8 mouse cellular contexts compared by ENCODE assay signal in genomic region chr10:83353680-83354332, GRCm38 (mm10). TPM values are rescaled to one million over a fixed set of nuclear protein-coding genes. Genes with fewer than 3 reads are reported as not detected.
A peak's percentile ranks its signal among the peaks of the same experiment; 100 is the strongest.
DNase-seq lines count a peak whose midpoint lies in the region; ATAC-seq and TF ChIP-seq lines count a peak whose summit lies in the region.

No protein-coding gene starts in this region.

- no peak overlapping the region for H3K9ac ChIP-seq in liver, embryonic 15.5 days
- no peak overlapping the region for H3K9ac ChIP-seq in liver, embryonic 11.5 days (ENCODE audit: low read depth, low read length)
- H3K9ac ChIP-seq in embryonic facial prominence, embryonic 14.5 days (ENCODE audit: low read depth, low read length), result no peak overlapping the region

- peak overlapping the region; percentile 21; the same call in 1 of the 2 replicates for H3K4me2 ChIP-seq in liver, embryonic 15.5 days
- H3K4me2 ChIP-seq in liver, embryonic 11.5 days, result no peak overlapping the region
- H3K4me2 ChIP-seq in embryonic facial prominence, embryonic 14.5 days (ENCODE audit: low read depth, low read length), result peak overlapping the region; percentile 23; the same call in 1 of the 2 replicates
- peak overlapping the region; percentile 55 for H3K4me2 ChIP-seq in myocyte (ENCODE audit: low read depth)

- H3K27me3 ChIP-seq in liver, embryonic 15.5 days, result peaks cover 4% of the 10 kb centered on the region; the same call in 1 of the 2 replicates
- H3K27me3 ChIP-seq in liver, embryonic 11.5 days (replicated peaks; ENCODE audit: control insufficient read depth, insufficient read depth, low read length), result no peaks in the 10 kb centered on the region
- no peaks in the 10 kb centered on the region; the same call in 1 of the 2 replicates for H3K27me3 ChIP-seq in embryonic facial prominence, embryonic 14.5 days (replicated peaks; ENCODE audit: control insufficient read depth, insufficient read depth, low read length)
- H3K27me3 ChIP-seq in myocyte (ENCODE audit: control insufficient read depth, insufficient read depth, insufficient read length), result no peaks in the 10 kb centered on the region

- peaks cover 12% of the 10 kb centered on the region for H3K4me1 ChIP-seq in liver, embryonic 15.5 days (replicated peaks)
- H3K4me1 ChIP-seq in liver, embryonic 11.5 days (replicated peaks; ENCODE audit: control insufficient read depth, insufficient read depth, low read length), result peaks cover 4% of the 10 kb centered on the region
- H3K4me1 ChIP-seq in embryonic facial prominence, embryonic 14.5 days (ENCODE audit: control insufficient read depth, insufficient read depth, low read length), result no peaks in the 10 kb centered on the region

- no peak overlapping the region for H3K27ac ChIP-seq in liver, embryonic 15.5 days (replicated peaks)
- H3K27ac ChIP-seq in liver, embryonic 11.5 days (ENCODE audit: low read depth, low read length), result no peak overlapping the region
- H3K27ac ChIP-seq in embryonic facial prominence, embryonic 14.5 days (replicated peaks; ENCODE audit: low read depth, low read length), result no peak overlapping the region

- no peaks in the 10 kb centered on the region for H3K36me3 ChIP-seq in liver, embryonic 15.5 days (replicated peaks)
- H3K36me3 ChIP-seq in liver, embryonic 11.5 days (ENCODE audit: control insufficient read depth, insufficient read depth, low read length), result no peaks in the 10 kb centered on the region
- H3K36me3 ChIP-seq in embryonic facial prominence, embryonic 14.5 days (ENCODE audit: control insufficient read depth, insufficient read depth, low read length), result no peaks in the 10 kb centered on the region
- H3K36me3 ChIP-seq in myocyte (ENCODE audit: control insufficient read depth, insufficient read depth), result no peaks in the 10 kb centered on the region

- 30% methylated on average over 14 of the region's 14 CpGs for WGBS in liver, embryonic 15.5 days (ENCODE audit: insufficient replicate concordance)
- 48% methylated on average over 14 of the region's 14 CpGs for WGBS in liver, embryonic 11.5 days
- WGBS in embryonic facial prominence, embryonic 14.5 days, result 37% methylated on average over 14 of the region's 14 CpGs

- ATAC-seq in liver, embryonic 15.5 days (ENCODE audit: insufficient read depth), result no peak
- no peak for ATAC-seq in liver, embryonic 11.5 days (replicated peaks; ENCODE audit: low FRiP score)
- ATAC-seq in embryonic facial prominence, embryonic 14.5 days (ENCODE audit: low read depth), result 0 out of 2 replicates have a peak, but pooled peaks have one; percentile 62

- H3K4me3 ChIP-seq in liver, embryonic 15.5 days (replicated peaks), result no peak overlapping the region
- no peak overlapping the region for H3K4me3 ChIP-seq in liver, embryonic 11.5 days (ENCODE audit: low read depth, low read length)
- H3K4me3 ChIP-seq in embryonic facial prominence, embryonic 14.5 days (ENCODE audit: low read depth, low read length), result no peak overlapping the region
- no peak overlapping the region for H3K4me3 ChIP-seq in myocyte

- no peak overlapping the region for H3ac ChIP-seq in myocyte (ENCODE audit: control insufficient read depth, insufficient read length)

- TF ChIP-seq POLR2A in myocyte (IDR thresholded peaks at IDR 0.05; ENCODE audit: insufficient read length, low read depth), result no peak

- H3K9me3 ChIP-seq in liver, embryonic 15.5 days (replicated peaks), result no peaks in the 10 kb centered on the region
- H3K9me3 ChIP-seq in liver, embryonic 11.5 days (ENCODE audit: control insufficient read depth, low read length), result no peaks in the 10 kb centered on the region
- H3K9me3 ChIP-seq in embryonic facial prominence, embryonic 14.5 days (ENCODE audit: control insufficient read depth, low read length), result no peaks in the 10 kb centered on the region

- intact Hi-C loops in heart, postnatal 14 days (cut with DNase I), result no loop called here

- no peaks in the 10 kb centered on the region for H3K79me2 ChIP-seq in myocyte (ENCODE audit: control insufficient read depth, insufficient read depth)

- DNase-seq in liver, embryonic 11.5 days (ENCODE audit: low spot score), result no peak
- DNase-seq in embryonic facial prominence, embryonic 14.5 days (ENCODE audit: low spot score), result peak; percentile 64
- peak; percentile 52 to 60 for DNase-seq in heart, postnatal 14 days
- no peak for DNase-seq in frontal cortex, adult 2 months (ENCODE audit: extremely low spot score in 1 of 2, low spot score in 1 of 2)
- no peak for DNase-seq in spleen, postnatal 36 days (ENCODE audit: low spot score in 2 of 2)
- DNase-seq in natural killer cell, adult 2 months (ENCODE audit: low spot score in 2 of 2), result no peak

TF ChIP-seq in myocyte, 11 proteins besides CTCF, POLR2A, EP300 and RAD21:
- TF ChIP-seq E2F4 (IDR thresholded peaks at IDR 0.05; ENCODE audit: insufficient read depth), result no peak
- TF ChIP-seq MAX (IDR thresholded peaks at IDR 0.05; ENCODE audit: low read depth), result no peak
- TF ChIP-seq MYOG (IDR thresholded peaks at IDR 0.05; ENCODE audit: control insufficient read depth in 1 of 3, insufficient read depth in 1 of 3, insufficient read length in 2 of 3, low read depth in 2 of 3), result no peak
- no peak for TF ChIP-seq CEBPB (IDR thresholded peaks at IDR 0.05; ENCODE audit: insufficient read depth, poor library complexity, severe bottlenecking)
- no peak for TF ChIP-seq TCF12 (IDR thresholded peaks at IDR 0.05; ENCODE audit: insufficient read depth, poor library complexity, severe bottlenecking)
- no peak for TF ChIP-seq SRF (IDR thresholded peaks at IDR 0.05; ENCODE audit: control insufficient read depth, insufficient read length, low read depth)
- TF ChIP-seq POLR2AphosphoS2 (IDR thresholded peaks at IDR 0.05; ENCODE audit: insufficient read length, low read depth), result no peak
- no peak for TF ChIP-seq TCF3 (IDR thresholded peaks at IDR 0.05; ENCODE audit: insufficient read length, low read depth)
- no peak for TF ChIP-seq USF1 (IDR thresholded peaks at IDR 0.05; ENCODE audit: low read depth)
- no peak for TF ChIP-seq REST (IDR thresholded peaks at IDR 0.05; ENCODE audit: insufficient read depth, insufficient read length)

RNA-seq across cellular contexts. Expression of gene D10Wsu102e, which starts 6.2 kb away (rescaled TPM):
- 0.18 and 0.22 TPM in 2 replicates for polyA plus RNA-seq in liver, embryonic 15.5 days (2015; fragmentation: Nextera tagmentation; extraction: Ambion mirVana)
- polyA plus RNA-seq in liver, embryonic 11.5 days (2014; fragmentation: Nextera tagmentation; extraction: Ambion mirVana), result 0.79 and 0.81 TPM in 2 replicates
- polyA plus RNA-seq in embryonic facial prominence, embryonic 14.5 days (2014; fragmentation: Nextera tagmentation; extraction: Ambion mirVana), result 0.60 and 0.63 TPM in 2 replicates
- under 1 TPM; 0.66 to 0.67 TPM for total RNA-seq in heart, postnatal 14 days (2021)
- polyA plus RNA-seq in myocyte (2012; fragmentation: generic; extraction: Trizol), result 0.50 TPM
- polyA plus RNA-seq in frontal cortex, adult 2 months (2012; rRNA removed), result 1.5 and 1.7 TPM in 2 replicates

RNA-seq across cellular contexts. Expression of gene Slc41a2, which starts 16.1 kb away (rescaled TPM):
- 0.03 and 0.23 TPM in 2 replicates for polyA plus RNA-seq in liver, embryonic 15.5 days (2015; fragmentation: Nextera tagmentation; extraction: Ambion mirVana)
- polyA plus RNA-seq in liver, embryonic 11.5 days (2014; fragmentation: Nextera tagmentation; extraction: Ambion mirVana), result 0.06 and 0.08 TPM in 2 replicates
- 3.9 and 4.9 TPM in 2 replicates for polyA plus RNA-seq in embryonic facial prominence, embryonic 14.5 days (2014; fragmentation: Nextera tagmentation; extraction: Ambion mirVana)
- 1 to 10 TPM in 1 of 2 experiments, under 1 TPM in 1; 0.84 to 1.5 TPM for total RNA-seq in heart, postnatal 14 days (2021)
- 5.3 TPM for polyA plus RNA-seq in myocyte (2012; fragmentation: generic; extraction: Trizol)
- 9.6 and 12.0 TPM in 2 replicates for polyA plus RNA-seq in frontal cortex, adult 2 months (2012; rRNA removed)

Comparison
In these comparisons a context has a peak if more than half of its experiments do, and no peak if none do; other contexts are left out.
1. DNase-seq: peak in embryonic facial prominence, embryonic 14.5 days (single experiment) and heart, postnatal 14 days (2 of 2); none in liver, embryonic 11.5 days (single experiment), frontal cortex, adult 2 months (0 of 2), spleen, postnatal 36 days (0 of 2) and natural killer cell, adult 2 months (0 of 2).